In the genomic region with DNA sequence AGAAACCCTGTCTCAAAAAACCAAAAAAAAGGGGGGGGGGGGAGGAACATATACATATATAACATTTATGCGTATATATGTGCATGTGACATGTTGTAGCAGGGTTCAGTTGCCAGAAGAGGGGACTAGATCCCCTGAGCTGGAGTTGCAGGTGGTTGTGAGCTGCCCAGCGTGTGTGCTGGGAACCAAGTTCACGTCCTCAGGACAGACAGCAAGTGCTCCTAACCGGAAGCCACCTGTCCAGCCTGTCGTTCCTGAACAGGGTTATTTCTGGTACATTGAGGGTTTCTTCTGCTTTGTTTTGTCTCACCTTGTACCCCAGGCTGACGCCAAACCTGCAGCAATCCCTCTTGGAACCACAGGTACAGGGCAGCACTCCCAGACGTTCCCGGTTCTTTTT, we compare ENCODE assay signal across 50 mouse cellular contexts. TPM values are rescaled to one million over a fixed set of nuclear protein-coding genes. Genes with fewer than 3 reads are reported as not detected.
"Had no signal": no experiment of that assay in that cellular context is flagged by ENCODE, and none has a peak within 500 bp of the region (broad histone marks: within the 10 kb centered on the region; RNA-seq: fewer than 3 reads in every experiment).

No protein-coding gene starts in this region.

- H3K27me3 ChIP-seq: heart, embryonic 12.5 days; heart, embryonic 13.5 days; heart, embryonic 15.5 days; hindbrain, embryonic 12.5 days; hindbrain, embryonic 13.5 days; hindbrain, embryonic 15.5 days; intestine, embryonic 15.5 days; kidney, embryonic 15.5 days had no signal

- ATAC-seq: hindbrain, embryonic 16.5 days; hindbrain, postnatal 0 days; inflammation-experienced regulatory T-cells, adult 6 months; intestine, embryonic 15.5 days; intestine, embryonic 16.5 days; intestine, postnatal 0 days had no signal

- H3K9ac ChIP-seq: heart, embryonic 12.5 days; heart, embryonic 13.5 days; heart, embryonic 15.5 days; hindbrain, embryonic 12.5 days; hindbrain, embryonic 13.5 days; hindbrain, embryonic 14.5 days; hindbrain, embryonic 15.5 days; intestine, embryonic 15.5 days; kidney, embryonic 15.5 days had no signal

- DNase-seq: heart, adult 2 months; heart, postnatal 14 days; heart, postnatal 36 days; heart, postnatal 4 days; kidney, adult 11 months; kidney, adult 18-20 months; kidney, adult 2 months; kidney, adult 8-10 months; kidney, adult 9 months; kidney, postnatal 10 days; kidney, postnatal 14 days; kidney, postnatal 25 days; kidney, postnatal 36 days; kidney, postnatal 4 days; layer of hippocampus, adult 9-11 months; layer of hippocampus, postnatal 36 days had no signal

- H3K27ac ChIP-seq: heart, adult 2 months; heart, embryonic 13.5 days; heart, embryonic 15.5 days; hindbrain, embryonic 10.5 days; hindbrain, embryonic 12.5 days; hindbrain, embryonic 13.5 days; hindbrain, embryonic 14.5 days; hindbrain, embryonic 15.5 days; hindbrain, postnatal 0 days; intestine, embryonic 15.5 days; kidney, embryonic 15.5 days; kidney, postnatal 0 days; layer of hippocampus, adult 2 months had no signal

- H3K4me3 ChIP-seq: heart, adult 2 months; heart, embryonic 12.5 days; heart, embryonic 13.5 days; heart, embryonic 15.5 days; hindbrain, embryonic 10.5 days; hindbrain, embryonic 12.5 days; hindbrain, embryonic 13.5 days; hindbrain, embryonic 15.5 days; intestine, embryonic 15.5 days; kidney, embryonic 15.5 days; layer of hippocampus, adult 2 months had no signal

- H3K4me2 ChIP-seq: heart, embryonic 11.5 days; heart, embryonic 12.5 days; heart, embryonic 13.5 days; heart, embryonic 15.5 days; hindbrain, embryonic 12.5 days; hindbrain, embryonic 13.5 days; hindbrain, embryonic 14.5 days; hindbrain, embryonic 15.5 days; intestine, embryonic 15.5 days; kidney, embryonic 15.5 days had no signal

- H3K9me3 ChIP-seq: heart, embryonic 12.5 days; heart, embryonic 13.5 days; heart, embryonic 15.5 days; hindbrain, embryonic 10.5 days; hindbrain, embryonic 12.5 days; hindbrain, embryonic 13.5 days; hindbrain, embryonic 15.5 days; intestine, embryonic 15.5 days; kidney, embryonic 15.5 days had no signal

RNA-seq across cellular contexts. Expression of gene AF366264, which starts 48.6 kb away (rescaled TPM):
- total RNA-seq: heart, adult 2 months; heart, adult 8-10 months; heart, postnatal 14 days; heart, postnatal 25 days; heart, postnatal 36 days; heart, postnatal 4 days; hematopoietic stem cell, adult 5-6 weeks; hindbrain, postnatal 0 days; layer of hippocampus, adult 18-20 months; layer of hippocampus, adult 2 months; layer of hippocampus, adult 8-10 months; layer of hippocampus, postnatal 10 days; layer of hippocampus, postnatal 14 days; layer of hippocampus, postnatal 25 days; layer of hippocampus, postnatal 36 days had no signal
- polyA plus RNA-seq: heart, adult 2 months; heart, embryonic 11.5 days; heart, embryonic 12.5 days; heart, embryonic 13.5 days; heart, embryonic 14.5 days; heart, embryonic 15.5 days; heart, embryonic 16.5 days; heart, postnatal 0 days; hindbrain, embryonic 10.5 days; hindbrain, embryonic 11.5 days; hindbrain, embryonic 12.5 days; hindbrain, embryonic 13.5 days; hindbrain, embryonic 14.5 days; hindbrain, embryonic 15.5 days; hindbrain, embryonic 16.5 days; hindbrain, postnatal 0 days; intestine, embryonic 14.5 days; intestine, embryonic 15.5 days; intestine, embryonic 16.5 days; intestine, postnatal 0 days; kidney, adult 2 months; kidney, embryonic 14.5 days; kidney, embryonic 15.5 days; kidney, embryonic 16.5 days; kidney, postnatal 0 days; large intestine, adult 2 months had no signal
